Mouse (Mus musculus) embryonic facial prominence, embryonic 15.5 days (tissue): Measurements from ENCODE around the gene Lhx4. TPM values are rescaled to one million over a fixed set of nuclear protein-coding genes. Genes with fewer than 3 reads are reported as not detected.

Experiments
- ATAC-seq: fragments of 200-750 bp; cut with Nextera tagmentation; 2 replicates; pipeline ENCODE4 v1.8.0; 2017; ENCODE audit warnings: low read depth, moderate TSS enrichment; ENCODE audit not compliant: insufficient number of reproducible peaks, low FRiP score, low TSS enrichment
- H3K27ac ChIP-seq: fragments of 300-500 bp; sonication (generic); replicated peaks from 2 replicates; pipeline ENCODE4 v1.5.1; 2015; ENCODE audit warnings: mild to moderate bottlenecking, inconsistent platforms
- H3K27me3 ChIP-seq: fragments of 300-500 bp; sonication (generic); 2 replicates; pipeline ENCODE4 v1.6.1; 2015; ENCODE audit warnings: inconsistent platforms
- H3K36me3 ChIP-seq: fragments of 300-500 bp; sonication (generic); 2 replicates; pipeline ENCODE4 v1.6.1; 2015; ENCODE audit warnings: mild to moderate bottlenecking, inconsistent platforms
- H3K4me1 ChIP-seq: fragments of 300-500 bp; sonication (generic); 2 replicates; pipeline ENCODE4 v1.6.1; 2015; ENCODE audit warnings: inconsistent platforms
- H3K4me2 ChIP-seq: fragments of 300-500 bp; sonication (generic); replicated peaks from 2 replicates; pipeline ENCODE4 v1.6.1; 2015; ENCODE audit warnings: mild to moderate bottlenecking, inconsistent platforms
- H3K4me3 ChIP-seq: fragments of 300-500 bp; sonication (generic); replicated peaks from 2 replicates; pipeline ENCODE4 v1.5.1; 2015; ENCODE audit warnings: mild to moderate bottlenecking, inconsistent platforms
- H3K9ac ChIP-seq: fragments of 300-500 bp; sonication (generic); 2 replicates; pipeline ENCODE4 v1.6.1; 2015; ENCODE audit warnings: inconsistent platforms
- H3K9me3 ChIP-seq: fragments of 300-500 bp; sonication (generic); replicated peaks from 2 replicates; pipeline ENCODE4 v1.6.1; 2016; ENCODE audit warnings: inconsistent platforms
- WGBS: fragments of 180-500 bp; shearing (Covaris S2); methylation state at CpG from one replicate; pipeline ENCODE4 v1.1.7; 2015; 5-methylcytosine and 5-hydroxymethylcytosine counted together
- polyA plus RNA-seq: library from polyadenylated mRNA; unstranded; fragments of >200 nt; fragmentation: Nextera tagmentation; extraction: Ambion mirVana; gene quantifications from 2 replicates; pipeline ENCODE4 v1.2.1, GENCODE M21; 2015

Lhx4 gene
- polyA plus RNA-seq, 1 experiment from 2014 or later = not detected

GRCm38 (mm10) chr1:155693443-155693842, 58.0 kb downstream of the Lhx4 start:
- WGBS = 56% methylated on average over 5 of the region's 5 CpGs
- Histone ChIP-seq H3K4me1 (no peaks in the 10 kb centered on the region), H3K27me3 (no peaks in the 10 kb centered on the region), H3K27ac (no peak overlapping the region), H3K4me3 (no peak overlapping the region), H3K9me3 (no peaks in the 10 kb centered on the region), H3K4me2 (no peak overlapping the region), H3K36me3 (no peaks in the 10 kb centered on the region), H3K9ac (no peak overlapping the region)
- ATAC-seq = no peak

DNA sequence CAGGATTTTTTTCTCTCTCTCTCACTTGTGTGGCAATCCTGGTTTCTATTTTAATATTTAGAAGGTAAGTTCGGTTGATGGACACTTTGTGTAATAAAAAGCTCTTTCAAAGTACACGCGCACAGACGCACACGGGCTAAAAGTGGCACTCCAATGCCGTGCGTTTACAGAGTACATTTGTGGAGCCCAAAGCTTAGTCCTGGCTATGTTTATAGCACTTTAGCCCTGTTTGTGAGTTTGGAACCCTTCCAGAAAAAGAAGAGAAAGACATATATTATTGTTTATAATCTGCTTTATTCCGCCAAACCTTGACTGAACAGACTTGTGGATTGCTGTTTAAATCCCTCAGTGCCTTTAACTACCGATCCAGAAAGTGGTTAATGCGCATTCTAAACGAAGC, 58.5 kb downstream of the Lhx4 start:
- Histone ChIP-seq H3K27me3 (no peaks in the 10 kb centered on the region), H3K4me1 (no peaks in the 10 kb centered on the region), H3K4me2 (no peak overlapping the region), H3K36me3 (no peaks in the 10 kb centered on the region), H3K9me3 (no peaks in the 10 kb centered on the region), H3K4me3 (no peak overlapping the region), H3K9ac (no peak overlapping the region), H3K27ac (no peak overlapping the region)
- 61% methylated on average over 11 of the region's 11 CpGs for WGBS
- ATAC-seq = no peak

DNA sequence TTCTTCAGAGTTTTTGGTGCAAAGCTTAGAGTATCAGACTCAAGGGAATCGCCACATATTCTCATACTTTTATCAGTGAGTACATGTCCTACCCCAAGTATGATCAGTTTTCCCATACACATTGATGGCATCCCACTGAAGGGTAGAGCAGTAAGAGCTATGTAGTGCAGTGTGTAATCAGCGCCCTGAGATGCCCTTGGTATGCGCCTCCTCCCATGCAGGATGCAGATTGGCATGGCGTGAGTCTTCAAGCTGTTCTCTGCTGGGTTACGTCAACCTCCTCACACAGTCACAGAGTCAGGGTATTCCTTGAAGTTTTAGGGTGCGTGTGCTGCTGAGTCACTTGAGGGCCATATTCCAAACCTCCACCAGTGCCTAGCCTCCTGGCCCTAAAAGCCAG, 59.3 kb downstream of the Lhx4 start:
- no peaks in the 10 kb centered on the region for H3K9me3 ChIP-seq
- H3K4me3 ChIP-seq = no peak overlapping the region
- H3K4me1 ChIP-seq = no peaks in the 10 kb centered on the region
- H3K4me2 ChIP-seq = no peak overlapping the region
- 91% methylated on average over 6 of the region's 6 CpGs for WGBS
- H3K9ac ChIP-seq = no peak overlapping the region
- no peak for ATAC-seq
- no peaks in the 10 kb centered on the region for H3K36me3 ChIP-seq
- no peak overlapping the region for H3K27ac ChIP-seq
- no peaks in the 10 kb centered on the region for H3K27me3 ChIP-seq

- ATAC-seq = no peak
- Histone ChIP-seq H3K4me3 (no peak overlapping the region), H3K27ac (no peak overlapping the region), H3K4me1 (0 out of 2 replicates have a peak, but pooled peaks cover 3% of the 10 kb centered on the region), H3K36me3 (no peaks in the 10 kb centered on the region), H3K27me3 (no peaks in the 10 kb centered on the region), H3K9me3 (no peaks in the 10 kb centered on the region), H3K9ac (no peak overlapping the region), H3K4me2 (no peak overlapping the region)
- WGBS = 90% methylated on average over 5 of the region's 5 CpGs
These were observed 61.9 kb downstream of the Lhx4 start for GRCm38 (mm10) chr1:155689558-155689957.

DNA sequence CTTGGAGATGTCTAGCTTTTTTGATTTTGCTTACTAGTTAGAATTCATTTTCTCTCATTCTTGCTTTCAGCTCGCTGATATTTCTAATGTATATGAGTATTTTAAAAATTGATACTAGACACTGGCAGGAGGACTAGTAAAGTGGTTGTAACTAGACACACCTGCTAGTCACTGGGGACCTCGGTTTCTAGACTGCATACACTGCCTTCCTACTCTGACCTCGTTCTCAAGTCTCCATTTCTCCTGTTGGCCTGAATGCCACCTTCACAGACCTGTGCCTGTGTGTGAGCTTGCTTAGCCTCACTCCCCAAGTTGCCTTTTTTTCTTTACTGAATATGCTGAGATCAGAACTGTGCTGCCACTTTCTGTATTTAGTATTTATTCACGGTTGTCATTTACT, 62.3 kb downstream of the Lhx4 start:
- 79% methylated on average over 4 of the region's 4 CpGs for WGBS
- Histone ChIP-seq H3K4me2 (no peak overlapping the region), H3K4me3 (no peak overlapping the region), H3K27me3 (no peaks in the 10 kb centered on the region), H3K27ac (no peak overlapping the region), H3K9ac (no peak overlapping the region), H3K4me1 (0 out of 2 replicates have a peak, but pooled peaks cover 3% of the 10 kb centered on the region), H3K36me3 (no peaks in the 10 kb centered on the region), H3K9me3 (no peaks in the 10 kb centered on the region)
- no peak for ATAC-seq

DNA sequence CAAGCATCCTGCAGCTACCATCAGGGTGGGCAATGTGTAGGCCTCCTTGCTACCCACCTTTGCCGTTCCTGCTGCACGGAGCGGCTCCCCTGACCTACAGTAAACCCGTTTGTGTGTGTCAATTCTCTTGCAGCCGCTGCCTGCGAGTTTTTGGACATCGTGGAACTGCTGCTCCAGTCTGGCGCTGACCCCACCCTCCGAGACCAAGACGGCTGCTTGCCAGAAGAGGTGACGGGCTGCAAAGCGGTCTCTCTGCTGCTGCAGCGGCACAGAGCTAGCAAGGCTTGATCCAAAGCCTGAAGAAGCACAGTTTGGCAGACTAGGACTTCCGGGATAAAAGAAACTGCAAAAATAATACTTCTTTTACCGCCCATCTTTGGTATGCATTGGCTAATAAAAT, 64.7 kb downstream of the Lhx4 start:
- no peak overlapping the region for H3K27ac ChIP-seq
- H3K4me1 ChIP-seq = 0 out of 2 replicates have a peak, but pooled peaks cover 3% of the 10 kb centered on the region
- ATAC-seq = no peak
- H3K27me3 ChIP-seq = no peaks in the 10 kb centered on the region
- H3K9me3 ChIP-seq = no peaks in the 10 kb centered on the region
- no peak overlapping the region for H3K4me3 ChIP-seq
- H3K36me3 ChIP-seq = no peaks in the 10 kb centered on the region
- 70% methylated on average over 15 of the region's 15 CpGs for WGBS
- H3K4me2 ChIP-seq = no peak overlapping the region
- H3K9ac ChIP-seq = no peak overlapping the region

DNA sequence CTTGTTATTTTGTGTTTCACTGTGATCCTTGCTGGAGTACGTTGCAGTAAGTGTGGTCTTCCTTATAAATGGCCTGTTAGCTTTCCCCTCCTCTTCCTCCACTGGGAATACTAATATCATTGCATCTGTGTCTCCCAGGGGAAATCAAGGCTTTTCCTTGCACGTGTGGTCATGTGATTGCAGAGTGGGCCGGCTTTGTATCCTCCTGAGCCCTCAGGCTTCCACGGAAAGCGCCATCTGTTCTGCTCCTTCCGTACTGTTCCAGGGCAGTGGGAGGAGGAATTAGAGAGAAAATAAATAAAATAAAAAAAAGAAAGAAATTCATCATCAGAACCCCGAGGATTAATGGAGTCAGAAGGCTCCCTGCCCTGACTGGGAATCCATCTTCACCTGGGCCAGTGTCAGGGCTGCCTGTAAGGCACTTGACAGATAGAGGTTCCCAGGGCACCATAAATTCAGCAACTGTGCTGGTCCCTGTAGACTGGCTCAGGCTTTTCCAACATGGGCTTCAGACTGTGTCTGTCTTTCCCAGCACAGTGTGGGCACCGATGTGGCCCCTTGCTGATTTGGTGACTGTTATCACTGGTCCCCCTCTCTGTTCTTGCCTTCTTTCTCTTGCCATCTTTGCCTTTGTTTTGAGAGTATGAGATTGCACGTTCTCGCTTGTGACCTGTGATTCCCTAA, 70.2 kb downstream of the Lhx4 start:
- H3K4me2 ChIP-seq = no peak overlapping the region
- no peaks in the 10 kb centered on the region for H3K4me1 ChIP-seq
- H3K9ac ChIP-seq = no peak overlapping the region
- no peaks in the 10 kb centered on the region for H3K36me3 ChIP-seq
- WGBS = 51% methylated on average over 10 of the region's 10 CpGs
- no peak overlapping the region for H3K4me3 ChIP-seq
- no peak overlapping the region for H3K27ac ChIP-seq
- H3K9me3 ChIP-seq = no peaks in the 10 kb centered on the region
- H3K27me3 ChIP-seq = no peaks in the 10 kb centered on the region
- ATAC-seq = peak; percentile 60; the same call in 1 of the 2 replicates

GRCm38 (mm10) chr1:155675570-155675969, 75.9 kb downstream of the Lhx4 start:
- Histone ChIP-seq H3K4me1 (no peaks in the 10 kb centered on the region), H3K4me3 (no peak overlapping the region), H3K27me3 (no peaks in the 10 kb centered on the region), H3K9me3 (no peaks in the 10 kb centered on the region), H3K9ac (no peak overlapping the region), H3K27ac (no peak overlapping the region), H3K36me3 (no peaks in the 10 kb centered on the region), H3K4me2 (no peak overlapping the region)
- 95% methylated on average over 6 of the region's 6 CpGs for WGBS
- ATAC-seq = 0 out of 2 replicates have a peak, but pooled peaks have one; percentile 15

GRCm38 (mm10) chr1:155663994-155664393, 87.5 kb downstream of the Lhx4 start:
- Histone ChIP-seq H3K4me1 (no peaks in the 10 kb centered on the region), H3K9me3 (no peaks in the 10 kb centered on the region), H3K27me3 (no peaks in the 10 kb centered on the region), H3K4me3 (no peak overlapping the region), H3K4me2 (no peak overlapping the region), H3K36me3 (no peaks in the 10 kb centered on the region), H3K27ac (no peak overlapping the region), H3K9ac (no peak overlapping the region)
- WGBS = 83% methylated on average over 5 of the region's 5 CpGs
- no peak for ATAC-seq

- no peaks in the 10 kb centered on the region for H3K27me3 ChIP-seq
- 74% methylated on average over 5 of the region's 5 CpGs for WGBS
These were observed 95.2 kb downstream of the Lhx4 start for GRCm38 (mm10) chr1:155656321-155656720.

GRCm38 (mm10) chr1:155654961-155655360, 96.5 kb downstream of the Lhx4 start:
- Histone ChIP-seq H3K4me3 (no peak overlapping the region), H3K36me3 (no peaks in the 10 kb centered on the region), H3K4me2 (no peak overlapping the region), H3K9me3 (no peaks in the 10 kb centered on the region), H3K4me1 (no peaks in the 10 kb centered on the region), H3K27ac (no peak overlapping the region), H3K9ac (no peak overlapping the region), H3K27me3 (no peaks in the 10 kb centered on the region)
- WGBS = 28% methylated on average over 3 of the region's 3 CpGs
- ATAC-seq = no peak

More at GRCm38 (mm10) chr1:155656321-155656720, 95.2 kb downstream of the Lhx4 start:
- no peak for ATAC-seq
- Histone ChIP-seq H3K9me3 (no peaks in the 10 kb centered on the region), H3K4me1 (no peaks in the 10 kb centered on the region), H3K27ac (no peak overlapping the region), H3K4me3 (no peak overlapping the region), H3K36me3 (no peaks in the 10 kb centered on the region), H3K9ac (no peak overlapping the region), H3K4me2 (no peak overlapping the region)
